Mouse (Mus musculus): ENCODE results near the gene Art5. TPM values are rescaled to one million over a fixed set of nuclear protein-coding genes. Genes with fewer than 3 reads are reported as not detected.

Art5 gene
- total and polyA plus RNA-seq, 3 experiments, result 0.04 TPM; not detected in 2

DNA sequence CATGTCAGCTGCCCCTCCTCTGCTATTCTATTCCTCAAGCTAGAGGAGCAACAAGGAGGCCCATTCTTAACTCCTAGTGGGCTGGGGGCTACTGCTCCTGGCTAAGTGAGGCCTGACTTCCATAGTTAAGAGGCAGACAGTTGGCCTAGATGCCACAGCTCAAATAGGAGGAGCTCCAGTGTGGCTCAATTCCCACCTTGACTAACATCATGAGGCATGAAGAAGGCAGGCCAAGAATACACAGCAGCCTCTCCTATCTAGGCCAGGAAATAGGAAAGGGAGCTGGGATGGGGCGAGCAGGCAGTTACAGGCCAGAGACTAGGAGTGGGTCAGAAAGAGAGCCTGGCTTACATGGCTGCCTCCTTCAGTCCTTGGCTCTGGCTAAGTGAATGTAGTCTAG is 1.1 kb downstream of the Art5 start:
- H3K27me3 ChIP-seq (ENCODE audit: control insufficient read depth in 1 of 2, insufficient read depth in 2 of 2, low read length in 2 of 2), result peaks cover 0 to 2% of the 10 kb centered on the region in 2 experiments; a peak in 3 of 4 replicates
- TF ChIP-seq JUND (IDR thresholded peaks at IDR 0.05; ENCODE audit: low read depth, low read length), result no peak
- TF ChIP-seq USF2 (IDR thresholded peaks at IDR 0.05; ENCODE audit: borderline replicate concordance in 1 of 2, insufficient read depth in 1 of 2, low read depth in 1 of 2, low read length in 2 of 2), result no peak
- no peak for TF ChIP-seq ZKSCAN1 (IDR thresholded peaks at IDR 0.05; ENCODE audit: low read depth, low read length)
- TF ChIP-seq POLR2AphosphoS5 (IDR thresholded peaks at IDR 0.05; ENCODE audit: borderline replicate concordance, low read depth, low read length), result no peak
- no peak for TF ChIP-seq GATA1 (IDR thresholded peaks at IDR 0.05; ENCODE audit: low read depth, low read length)
- TF ChIP-seq NRF1 (IDR thresholded peaks at IDR 0.05; ENCODE audit: insufficient read depth, low read depth, low read length, poor library complexity, severe bottlenecking), result no peak
- TF ChIP-seq POLR2A (IDR thresholded peaks at IDR 0.05; ENCODE audit: control insufficient read depth in 1 of 2, insufficient read depth in 1 of 2, low read depth in 1 of 2, low read length in 2 of 2, poor library complexity in 1 of 2), result no peak
- TF ChIP-seq USF1 (IDR thresholded peaks at IDR 0.05; ENCODE audit: low read depth, low read length), result no peak
- no peak for TF ChIP-seq NELFE (IDR thresholded peaks at IDR 0.05; ENCODE audit: low read depth, low read length)
- no peak for TF ChIP-seq GABPA (IDR thresholded peaks at IDR 0.05; ENCODE audit: low read depth, low read length)
- no peak for TF ChIP-seq BHLHE40 (IDR thresholded peaks at IDR 0.05; ENCODE audit: borderline replicate concordance, low read depth, low read length)
- no peak for TF ChIP-seq MAZ (IDR thresholded peaks at IDR 0.05; ENCODE audit: low read depth, low read length)
- no peak for TF ChIP-seq ETS1 (IDR thresholded peaks at IDR 0.05; ENCODE audit: low read depth, low read length)
- no peak for TF ChIP-seq POLR2AphosphoS2 (IDR thresholded peaks at IDR 0.05; ENCODE audit: low read length)
- no peak for TF ChIP-seq MYB (IDR thresholded peaks at IDR 0.05; ENCODE audit: low read depth, low read length)
- no peak for TF ChIP-seq SIN3A (IDR thresholded peaks at IDR 0.05; ENCODE audit: low read length)
- TF ChIP-seq CTCF (IDR thresholded peaks at IDR 0.05 in 2 of 3, conservative IDR thresholded peaks at IDR 0.05 in 1 of 3; ENCODE audit: control insufficient read depth in 1 of 3, insufficient read depth in 1 of 3, low read depth in 2 of 3, low read length in 3 of 3, poor library complexity in 1 of 3, severe bottlenecking in 1 of 3), result no peak
- TF ChIP-seq ELF1 (IDR thresholded peaks at IDR 0.05; ENCODE audit: low read depth, low read length), result no peak
- no peak for TF ChIP-seq CHD2 (IDR thresholded peaks at IDR 0.05; ENCODE audit: low read length)

DNA sequence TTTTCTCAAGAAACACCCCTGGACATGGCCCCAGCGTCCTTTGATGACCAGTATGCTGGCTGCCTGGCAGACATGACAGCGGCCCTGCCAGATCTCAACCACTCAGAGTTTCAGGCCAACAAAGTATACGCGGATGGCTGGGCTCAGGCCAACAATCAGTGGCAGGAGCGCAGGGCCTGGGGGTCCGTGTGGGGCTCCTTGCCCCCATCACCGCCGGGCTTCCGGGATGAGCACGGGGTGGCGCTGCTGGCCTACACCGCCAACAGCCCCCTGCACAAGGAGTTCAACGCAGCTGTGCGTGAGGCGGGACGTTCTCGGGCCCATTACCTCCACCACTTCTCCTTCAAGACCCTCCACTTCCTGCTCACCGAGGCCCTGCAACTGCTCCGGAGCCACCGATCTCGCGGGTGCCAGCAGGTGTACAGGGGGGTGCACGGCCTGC is 2.6 kb downstream of the Art5 start:
- Histone ChIP-seq H3K27me3 (ENCODE audit: control insufficient read depth in 1 of 2, insufficient read depth in 2 of 2, low read length in 2 of 2) (peaks cover 0 to 2% of the 10 kb centered on the region in 2 experiments; a peak in 3 of 4 replicates), H3K36me3 (ENCODE audit: control insufficient read depth in 1 of 2, insufficient read depth in 2 of 2, low read length in 2 of 2) (peaks cover 0 to 3% of the 10 kb centered on the region in 2 experiments; a peak in 1 of 4 replicates), H3K79me2 (ENCODE audit: control insufficient read depth, insufficient read depth, low read length, poor library complexity) (no peaks in the 10 kb centered on the region), H3K9ac (ENCODE audit: control insufficient read depth, low read depth, low read length, poor library complexity, severe bottlenecking) (no peak overlapping the region), H3K4me1 (ENCODE audit: control insufficient read depth in 1 of 2, insufficient read depth in 2 of 2, low read length in 2 of 2) (peaks cover 6 to 9% of the 10 kb centered on the region in 2 experiments), H3K4me3 (ENCODE audit: control insufficient read depth in 1 of 2, insufficient read depth in 1 of 2, low read depth in 2 of 2, low read length in 2 of 2) (no peak overlapping the region), H3K9me3 (replicated peaks; ENCODE audit: insufficient read depth, low read length) (no peaks in the 10 kb centered on the region), H3K27ac (ENCODE audit: control insufficient read depth, low read depth, low read length) (no peak overlapping the region)
- TF ChIP-seq ZKSCAN1 (IDR thresholded peaks at IDR 0.05; ENCODE audit: low read depth, low read length) (no peak), E2F4 (IDR thresholded peaks at IDR 0.05; ENCODE audit: borderline replicate concordance, low read depth, low read length) (no peak)
- DNase-seq (ENCODE audit: low read depth, low spot score), result no peak

More for the DNA sequence above, 1.1 kb downstream of the Art5 start:
- H3K4me1 ChIP-seq (ENCODE audit: control insufficient read depth in 1 of 2, insufficient read depth in 2 of 2, low read length in 2 of 2), result peaks cover 4 to 5% of the 10 kb centered on the region in 2 experiments
- H3K27ac ChIP-seq (ENCODE audit: control insufficient read depth, low read depth, low read length), result no peak overlapping the region
- no peak overlapping the region for H3K4me3 ChIP-seq (ENCODE audit: control insufficient read depth in 1 of 2, insufficient read depth in 1 of 2, low read depth in 2 of 2, low read length in 2 of 2)
- DNase-seq (ENCODE audit: low read depth, low spot score), result no peak
- no peak overlapping the region for H3K9ac ChIP-seq (ENCODE audit: control insufficient read depth, low read depth, low read length, poor library complexity, severe bottlenecking)
- peaks cover 0 to under 1% of the 10 kb centered on the region in 2 experiments; a peak in 1 of 4 replicates for H3K36me3 ChIP-seq (ENCODE audit: control insufficient read depth in 1 of 2, insufficient read depth in 2 of 2, low read length in 2 of 2)
- H3K79me2 ChIP-seq (ENCODE audit: control insufficient read depth, insufficient read depth, low read length, poor library complexity), result no peaks in the 10 kb centered on the region
- no peaks in the 10 kb centered on the region for H3K9me3 ChIP-seq (replicated peaks; ENCODE audit: insufficient read depth, low read length)
